Mouse (Mus musculus) heart, postnatal 10 days (tissue): ENCODE results near the gene Abhd14a. TPM values are rescaled to one million over a fixed set of nuclear protein-coding genes. Genes with fewer than 3 reads are reported as not detected.

Source experiments
- DNase-seq, 2 experiments: peaks; one replicate each; pipeline ENCODE4 v3.0.0; 2021
- intact Hi-C: fragments of 180-260 bp; cut with DNase I; formaldehyde crosslinking; loops from one replicate; pipeline ENCODE4 v1.15.1; 2025
- total RNA-seq, 2 experiments: library from RNA; stranded (reverse); gene quantifications; 2 replicates each; pipeline ENCODE4 v1.2.3; 2021

Gene Abhd14a
- total RNA-seq, 2 experiments from 2014 or later = 20.0 to 22.4 TPM

- intact Hi-C loops = no loop called here
- DNase-seq = no peak
Observed at GRCm38 (mm10) chr9:106392828-106393527, 54.5 kb downstream of the Abhd14a start.

Other genes with a start within 250 kb of the Abhd14a start
- gene Ppm1m, start 247.9 kb downstream of the Abhd14a start, total RNA-seq = 10 to 100 TPM; 15.4 to 19.5 TPM
- 100 to 1,000 TPM; 112 to 132 TPM for gene Twf2, start 244.6 kb downstream of the Abhd14a start, total RNA-seq
- under 1 TPM; 0.72 to 0.79 TPM for gene Tlr9, start 225.1 kb downstream of the Abhd14a start, total RNA-seq
- 100 to 1,000 TPM; 492 to 534 TPM for gene Alas1, start 199.0 kb downstream of the Abhd14a start, total RNA-seq
- 1 to 10 TPM; 6.4 to 7.2 TPM for gene Poc1a, start 166.6 kb downstream of the Abhd14a start, total RNA-seq
- 10 to 100 TPM; 47.0 to 47.1 TPM for gene Dusp7, start 79.0 kb downstream of the Abhd14a start, total RNA-seq
- gene Rpl29, start 18.2 kb downstream of the Abhd14a start, total RNA-seq = 100 to 1,000 TPM; 403 to 404 TPM
- gene Acy1, start 9.4 kb downstream of the Abhd14a start, total RNA-seq = 10 to 100 TPM; 17.0 to 17.8 TPM
- 1 to 10 TPM; 4.6 to 6.2 TPM for gene Abhd14b, start 219 bp downstream of the Abhd14a start, total RNA-seq
- 10 to 100 TPM; 77.4 to 89.6 TPM for gene Pcbp4, start 5.6 kb upstream of the Abhd14a start, total RNA-seq
- under 1 TPM in 1 of 2 experiments, not detected in 1; 0.12 TPM for gene Gpr62, start 18.3 kb upstream of the Abhd14a start, total RNA-seq
- 10 to 100 TPM; 18.8 to 19.1 TPM for gene Rrp9, start 28.3 kb upstream of the Abhd14a start, total RNA-seq
- gene Parp3, start 29.3 kb upstream of the Abhd14a start, total RNA-seq = 10 to 100 TPM; 12.5 to 13.5 TPM
- not detected for gene Iqcf1, start 52.3 kb upstream of the Abhd14a start, total RNA-seq
- gene Iqcf5, start 66.9 kb upstream of the Abhd14a start, total RNA-seq = not detected
- not detected for gene Iqcf3, start 114.0 kb upstream of the Abhd14a start, total RNA-seq
- gene Iqcf4, start 123.3 kb upstream of the Abhd14a start, total RNA-seq = not detected
- gene Iqcf6, start 178.9 kb upstream of the Abhd14a start, total RNA-seq = not detected
- not detected for gene Grm2, start 208.4 kb upstream of the Abhd14a start, total RNA-seq
- 10 to 100 TPM; 35.4 to 37.4 TPM for gene Tex264, start 238.2 kb upstream of the Abhd14a start, total RNA-seq